ENCODE assay signal across 8 mouse cellular contexts in genomic region chr1:92379510-92379886, GRCm38 (mm10).
DNase-seq lines count a peak whose midpoint lies in the region; ATAC-seq and TF ChIP-seq lines count a peak whose summit lies in the region.
"Had no signal": no experiment of that assay in that cellular context is flagged by ENCODE, and none has a peak within 500 bp of the region (broad histone marks: within the 10 kb centered on the region; RNA-seq: fewer than 3 reads in every experiment).

No protein-coding gene starts in this region.

- DNase-seq in lung, embryonic 14.5 days: no peak
- DNase-seq in lung, postnatal 14 days: no peak
- no peak for DNase-seq in adrenal gland, postnatal 25 days

- 0 out of 2 replicates have a peak, but pooled peaks have one; percentile 19 for ATAC-seq in lung, embryonic 14.5 days (ENCODE audit: insufficient read depth)
- ATAC-seq in heart, embryonic 15.5 days (replicated peaks; ENCODE audit: insufficient number of reproducible peaks, insufficient read depth, low FRiP score, low read depth): peak; percentile 23; the same call in 1 of the 2 replicates
- peak; percentile 40; the same call in 1 of the 2 replicates for ATAC-seq in neural tube, embryonic 13.5 days (ENCODE audit: low read depth)
- ATAC-seq in liver, embryonic 12.5 days: no peak

- no peak for TF ChIP-seq CTCF in lung, embryonic 14.5 days (IDR thresholded peaks at IDR 0.05; ENCODE audit: low read depth)
- TF ChIP-seq CTCF in embryonic fibroblast, embryonic 13.5 days (IDR thresholded peaks at IDR 0.05; ENCODE audit: borderline replicate concordance, insufficient read depth, low read length): no peak

- 65% methylated on average over 3 of the region's 3 CpGs for WGBS in lung, embryonic 14.5 days
- WGBS in heart, embryonic 15.5 days: 24% methylated on average over 3 of the region's 3 CpGs
- 61% methylated on average over 3 of the region's 3 CpGs for WGBS in neural tube, embryonic 13.5 days
- WGBS in liver, embryonic 12.5 days (ENCODE audit: insufficient replicate concordance): 63% methylated on average over 3 of the region's 3 CpGs

- H3K9ac ChIP-seq in lung, embryonic 14.5 days: no peak overlapping the region
- H3K9ac ChIP-seq in heart, embryonic 15.5 days: 0 out of 2 replicates have a peak overlapping the region, but pooled peaks have one; percentile 5
- no peak overlapping the region for H3K9ac ChIP-seq in neural tube, embryonic 13.5 days
- no peak overlapping the region for H3K9ac ChIP-seq in liver, embryonic 12.5 days
- H3K9ac ChIP-seq: liver, embryonic 14.5 days had no signal

- no peak overlapping the region for H3K4me2 ChIP-seq in lung, embryonic 14.5 days
- H3K4me2 ChIP-seq in heart, embryonic 15.5 days: peak overlapping the region; percentile 24; the same call in 1 of the 2 replicates
- H3K4me2 ChIP-seq in neural tube, embryonic 13.5 days: no peak overlapping the region
- H3K4me2 ChIP-seq in liver, embryonic 12.5 days: no peak overlapping the region

- H3K9me3 ChIP-seq in lung, embryonic 14.5 days (ENCODE audit: low read depth, low read length): no peaks in the 10 kb centered on the region
- no peaks in the 10 kb centered on the region for H3K9me3 ChIP-seq in heart, embryonic 15.5 days (replicated peaks)
- H3K9me3 ChIP-seq in neural tube, embryonic 13.5 days: no peaks in the 10 kb centered on the region
- no peaks in the 10 kb centered on the region for H3K9me3 ChIP-seq in liver, embryonic 12.5 days (replicated peaks)

- H3K27ac ChIP-seq in lung, embryonic 14.5 days (ENCODE audit: low read depth): peak overlapping the region; percentile 64; the same call in 1 of the 2 replicates
- peak overlapping the region; percentile 92 for H3K27ac ChIP-seq in embryonic fibroblast, embryonic 13.5 days (ENCODE audit: insufficient read depth, low read length)
- peak overlapping the region; percentile 86 for H3K27ac ChIP-seq in heart, embryonic 15.5 days
- H3K27ac ChIP-seq in neural tube, embryonic 13.5 days (replicated peaks): peak overlapping the region; percentile 49
- no peak overlapping the region for H3K27ac ChIP-seq in liver, embryonic 12.5 days
- H3K27ac ChIP-seq: liver, embryonic 14.5 days had no signal

- no peaks in the 10 kb centered on the region for H3K27me3 ChIP-seq in lung, embryonic 14.5 days (ENCODE audit: insufficient read depth, low read length)
- H3K27me3 ChIP-seq in heart, embryonic 15.5 days: no peaks in the 10 kb centered on the region
- no peaks in the 10 kb centered on the region for H3K27me3 ChIP-seq in neural tube, embryonic 13.5 days
- H3K27me3 ChIP-seq in liver, embryonic 12.5 days (replicated peaks): no peaks in the 10 kb centered on the region

- no peak overlapping the region for H3K4me3 ChIP-seq in lung, embryonic 14.5 days (ENCODE audit: low read depth, low read length)
- H3K4me3 ChIP-seq in embryonic fibroblast, embryonic 13.5 days (ENCODE audit: insufficient read depth, low read length): no peak overlapping the region
- H3K4me3 ChIP-seq in heart, embryonic 15.5 days: no peak overlapping the region
- H3K4me3 ChIP-seq in neural tube, embryonic 13.5 days: no peak overlapping the region
- no peak overlapping the region for H3K4me3 ChIP-seq in liver, embryonic 12.5 days

- H3K4me1 ChIP-seq in lung, embryonic 14.5 days (ENCODE audit: insufficient read depth): no peaks in the 10 kb centered on the region
- peaks cover 7% of the 10 kb centered on the region; the same call in 1 of the 2 replicates for H3K4me1 ChIP-seq in embryonic fibroblast, embryonic 13.5 days (ENCODE audit: control insufficient read depth, insufficient read depth, low read length)
- peaks cover 38% of the 10 kb centered on the region for H3K4me1 ChIP-seq in heart, embryonic 15.5 days (replicated peaks)
- peaks cover 15% of the 10 kb centered on the region for H3K4me1 ChIP-seq in neural tube, embryonic 13.5 days (replicated peaks)
- H3K4me1 ChIP-seq in liver, embryonic 12.5 days: no peaks in the 10 kb centered on the region

- no peaks in the 10 kb centered on the region for H3K36me3 ChIP-seq in lung, embryonic 14.5 days (ENCODE audit: insufficient read depth)
- H3K36me3 ChIP-seq in heart, embryonic 15.5 days: no peaks in the 10 kb centered on the region
- no peaks in the 10 kb centered on the region for H3K36me3 ChIP-seq in neural tube, embryonic 13.5 days
- H3K36me3 ChIP-seq in liver, embryonic 12.5 days: no peaks in the 10 kb centered on the region

- no peak for TF ChIP-seq POLR2A in embryonic fibroblast, embryonic 13.5 days (IDR thresholded peaks at IDR 0.05; ENCODE audit: low read depth, low read length)
